Mouse (Mus musculus) thymus, postnatal 25 days (tissue): ENCODE data around the gene Robo1.

Experiments
- DNase-seq: peaks from one replicate; pipeline ENCODE4 v3.0.0; 2022

The Robo1 gene

DNA sequence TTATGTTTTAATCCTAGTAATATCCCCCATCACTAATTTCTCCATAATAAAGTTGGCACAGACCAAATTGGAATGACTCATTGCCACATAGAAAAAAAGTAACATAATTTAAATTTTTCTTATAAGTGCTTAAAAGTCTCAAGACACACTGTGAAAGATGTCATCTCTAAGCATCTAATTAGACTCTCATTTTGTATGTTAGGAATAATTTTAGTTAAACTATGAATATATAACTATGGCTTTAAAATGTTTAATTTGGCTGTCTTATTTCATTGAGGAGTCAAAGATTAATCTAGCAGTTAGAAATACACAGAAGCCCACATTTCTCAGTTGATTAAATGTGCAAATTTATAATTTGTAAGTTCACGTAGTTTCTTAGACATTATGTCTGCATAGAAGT is 530.9 kb downstream of the Robo1 start:
- no peak for DNase-seq

GRCm38 (mm10) chr16:72841066-72841465 is 533.0 kb downstream of the Robo1 start:
- no peak for DNase-seq

DNA sequence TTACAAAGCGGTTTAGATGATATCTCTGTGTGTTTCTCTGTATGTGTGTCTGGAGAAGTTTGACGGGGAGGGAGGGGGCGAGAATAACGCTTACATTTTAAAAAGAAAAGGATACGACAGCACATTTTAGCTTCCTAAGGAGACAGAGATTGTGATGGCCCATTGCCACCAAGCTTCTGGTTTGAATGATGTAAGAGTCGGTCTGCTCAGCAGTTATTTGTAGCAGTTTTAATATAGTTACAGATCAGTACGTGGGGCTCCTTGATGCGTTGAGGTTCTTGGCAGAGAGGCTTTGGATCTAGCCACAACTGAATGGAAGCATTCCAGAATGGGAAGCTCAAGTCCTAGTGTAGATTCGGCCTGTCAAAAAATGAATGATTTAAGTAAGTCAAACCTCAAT is 546.0 kb downstream of the Robo1 start:
- DNase-seq, result no peak

DNA sequence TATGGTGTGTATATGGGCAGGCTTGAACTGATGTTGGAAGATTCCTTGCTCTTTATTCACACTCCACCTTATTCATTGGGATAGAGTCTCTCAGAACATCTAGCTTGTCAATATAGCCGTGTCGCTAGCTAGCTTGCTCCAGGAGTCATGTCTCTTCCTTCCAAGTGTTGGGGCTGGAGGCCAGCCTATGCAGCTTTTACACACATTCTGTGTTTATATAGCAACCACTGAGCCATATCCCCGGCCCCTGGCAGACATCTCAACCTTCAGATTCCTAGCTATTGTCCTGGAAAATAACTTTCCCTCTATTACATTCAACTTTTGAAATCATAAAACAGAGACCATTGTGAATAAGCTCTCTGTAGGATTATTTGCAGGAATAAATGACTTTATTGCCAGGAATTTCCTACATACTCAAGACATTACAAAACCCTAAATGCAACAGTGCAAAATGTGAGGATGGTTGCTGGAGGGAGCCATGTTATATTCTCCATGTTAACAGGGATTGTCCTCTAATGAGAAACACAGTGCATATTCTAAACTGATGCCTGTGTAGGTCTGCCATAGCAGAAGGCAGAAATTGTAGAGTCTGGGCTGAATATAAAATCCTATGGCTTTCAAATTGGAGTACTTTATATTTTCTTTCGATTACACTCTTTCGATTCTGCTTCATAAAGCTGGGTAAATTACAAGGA is 546.9 kb downstream of the Robo1 start:
- DNase-seq, result no peak

DNA sequence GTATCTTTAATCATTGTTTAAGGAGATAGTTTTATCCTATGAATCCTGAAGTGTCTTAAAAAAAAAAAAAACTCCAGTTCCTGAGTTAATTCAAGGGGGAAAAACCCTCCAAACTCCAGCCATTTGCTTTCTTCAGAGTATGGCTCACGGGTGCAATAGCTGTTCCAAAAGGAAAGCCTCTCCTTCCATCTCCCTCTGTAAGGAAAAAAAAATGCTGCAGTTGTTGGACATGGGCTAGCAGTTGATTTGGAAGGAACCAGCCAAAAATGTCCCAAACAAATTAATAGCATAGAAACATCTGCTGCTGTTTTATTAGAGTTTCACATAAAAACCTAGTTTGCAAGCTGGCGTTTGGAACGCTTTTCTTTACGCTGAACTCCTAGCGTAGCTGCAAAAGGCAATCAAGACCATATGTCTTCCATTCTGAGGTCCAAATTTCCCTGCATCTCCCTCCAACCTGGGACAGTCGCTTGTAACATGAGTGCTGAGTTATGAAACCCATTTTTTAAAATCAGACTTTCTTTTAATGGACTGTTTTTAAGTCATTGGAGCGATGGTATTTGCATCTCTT is 553.7 kb downstream of the Robo1 start:
- no peak for DNase-seq

DNA sequence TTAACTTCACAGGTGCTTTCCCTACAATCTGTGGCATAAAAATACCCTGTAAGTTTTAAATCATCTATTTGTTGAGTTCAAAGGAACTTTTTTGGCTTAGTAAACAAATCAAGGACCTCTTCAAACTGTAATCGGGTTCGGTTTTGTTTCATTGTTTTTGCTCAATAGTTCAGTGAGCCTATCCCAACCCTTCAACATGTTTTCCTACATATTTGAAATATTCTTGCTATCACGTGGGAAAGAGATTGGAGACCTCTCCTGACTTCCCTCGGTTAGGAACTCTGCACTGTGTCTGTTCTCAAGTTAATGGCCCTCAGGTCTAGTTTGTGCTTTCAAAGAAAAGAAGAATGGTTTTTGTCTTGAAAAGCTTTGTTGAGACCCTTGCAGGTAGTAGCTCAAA is 557.9 kb downstream of the Robo1 start:
- DNase-seq, result no peak

DNA sequence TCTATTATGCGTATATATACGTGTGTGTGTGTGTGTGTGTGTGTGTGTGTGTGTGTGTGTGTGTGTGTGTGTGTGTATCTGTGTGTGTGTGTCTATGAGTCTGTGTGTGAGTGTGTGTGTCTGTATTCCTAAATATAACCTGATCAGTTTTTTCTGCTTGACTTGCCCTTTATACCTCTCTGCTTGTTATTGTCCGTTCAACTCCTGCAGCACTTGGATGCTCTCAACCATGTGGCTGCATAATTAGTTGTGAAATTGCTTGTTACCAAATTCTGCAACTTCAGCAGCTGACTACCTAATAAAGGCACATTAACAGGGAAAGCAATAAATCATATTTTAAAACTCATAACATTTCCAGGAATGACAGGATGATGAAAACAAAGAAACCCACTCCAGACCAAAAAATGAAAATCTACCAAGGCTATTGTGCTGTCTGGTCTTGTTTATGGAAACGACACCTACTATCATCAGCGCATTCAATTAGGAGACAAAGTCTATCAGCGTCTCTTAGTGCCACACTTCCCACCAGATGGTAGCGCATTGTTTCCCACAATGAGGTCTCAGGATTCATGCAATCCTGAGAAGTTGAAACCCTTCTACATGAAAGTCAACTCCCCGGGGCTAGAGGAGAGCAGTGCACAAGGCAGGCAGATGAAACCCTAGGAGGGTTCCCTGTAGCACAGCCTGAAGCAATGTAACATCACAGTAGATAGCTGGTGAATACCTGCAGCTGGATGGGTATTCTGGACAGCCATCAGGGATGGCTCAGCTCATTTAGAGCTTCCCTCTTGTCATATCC is 567.0 kb downstream of the Robo1 start:
- DNase-seq, result no peak

DNA sequence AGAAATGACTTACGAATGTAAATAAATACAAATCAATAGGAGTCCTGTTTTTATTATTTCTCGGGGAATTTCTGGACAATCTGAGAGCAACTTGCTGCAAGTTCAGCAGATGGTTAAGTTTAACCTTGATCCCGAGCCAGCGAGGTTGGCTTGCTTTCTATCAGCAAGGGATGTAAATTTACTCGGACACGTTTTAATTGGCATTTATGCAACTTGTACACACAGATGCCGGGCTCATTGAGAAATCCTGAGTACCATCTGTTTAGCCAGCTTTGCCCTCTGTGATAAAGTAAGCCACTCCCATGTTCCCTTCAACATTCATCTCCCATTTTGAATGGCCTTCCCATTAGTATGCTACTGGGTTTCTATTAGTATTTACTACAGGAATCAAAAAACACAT is 580.0 kb downstream of the Robo1 start:
- no peak for DNase-seq

- no peak for DNase-seq
Measured at GRCm38 (mm10) chr16:72889401-72889800, 581.3 kb downstream of the Robo1 start.

DNA sequence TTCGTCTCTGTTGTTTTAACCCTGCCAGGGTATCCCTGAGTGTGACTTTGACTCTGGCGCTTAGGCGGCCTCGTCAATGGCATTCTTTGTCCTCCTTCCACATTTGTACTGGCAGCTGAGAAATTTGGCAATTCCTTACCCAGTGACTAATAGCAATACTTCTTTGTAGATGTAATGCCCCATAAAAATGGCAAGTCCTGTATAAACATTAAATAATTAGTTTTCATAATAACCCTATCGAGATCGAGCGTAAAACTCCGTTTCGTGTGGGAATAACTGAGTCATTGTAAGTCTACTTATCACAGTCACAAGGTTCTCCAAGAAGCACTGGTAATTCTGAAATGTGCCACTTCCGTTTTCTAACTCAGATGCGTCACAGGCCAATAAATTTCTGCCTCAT is 589.0 kb downstream of the Robo1 start:
- no peak for DNase-seq

DNA sequence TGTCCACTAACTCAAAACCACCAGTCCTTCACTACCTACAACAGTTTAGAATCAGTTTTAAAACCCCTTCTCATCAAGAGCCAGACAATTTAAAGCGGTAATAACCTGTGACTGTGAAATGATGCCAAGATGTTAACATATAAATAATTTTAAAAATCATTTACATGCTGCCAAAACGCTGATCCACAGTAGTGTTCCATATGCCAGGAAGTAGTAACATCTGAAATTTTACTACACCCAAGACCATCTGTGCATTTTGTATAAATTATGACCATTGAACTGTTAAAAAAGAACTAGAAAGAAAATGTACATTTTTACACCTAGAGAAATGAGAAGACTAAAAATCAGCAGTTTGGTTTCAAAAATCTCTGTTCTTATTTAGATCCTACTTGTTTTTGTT is 600.8 kb downstream of the Robo1 start:
- DNase-seq, result no peak

DNA sequence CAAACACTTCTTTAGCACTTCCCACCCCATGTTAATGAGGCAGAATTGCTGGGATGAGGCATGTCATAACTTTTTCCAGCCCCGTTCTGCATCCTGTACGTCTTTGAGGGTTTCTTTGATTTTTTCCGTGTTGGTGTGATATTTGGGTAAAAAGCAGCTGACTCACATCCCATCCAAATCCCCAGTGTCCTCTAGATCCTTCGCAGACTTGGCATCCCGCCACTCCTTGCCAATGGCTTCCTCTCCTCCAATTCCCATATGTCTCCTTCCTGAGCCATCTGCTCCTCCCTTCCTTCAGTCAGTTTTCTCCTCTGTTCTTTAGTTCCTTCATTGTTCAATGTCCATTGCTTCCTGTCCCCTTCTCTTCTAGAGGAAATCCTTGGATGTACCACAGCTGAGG is 605.0 kb downstream of the Robo1 start:
- no peak for DNase-seq

GRCm38 (mm10) chr16:72914068-72914630 is 606.0 kb downstream of the Robo1 start:
- DNase-seq, result no peak

DNA sequence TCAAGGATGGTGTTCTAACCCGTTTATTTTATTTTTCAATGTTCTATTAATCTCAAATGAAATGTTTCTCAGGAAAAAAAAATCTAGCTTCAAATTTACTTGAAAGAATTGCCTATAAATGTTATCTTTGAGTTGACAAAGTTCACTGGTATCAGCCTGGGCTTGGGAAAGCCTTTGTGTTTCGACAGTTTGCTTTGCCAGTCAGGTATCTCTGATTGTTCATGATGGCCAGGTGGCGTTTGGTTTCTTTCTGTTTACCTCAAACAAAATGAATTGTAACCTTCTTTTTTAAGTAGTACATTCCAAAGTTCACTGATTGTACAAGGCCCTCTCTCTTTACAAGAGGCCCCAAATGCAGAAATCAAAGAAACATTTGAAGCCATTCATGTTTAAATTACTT is 611.9 kb downstream of the Robo1 start:
- DNase-seq, result no peak

- DNase-seq, result no peak
Measured at GRCm38 (mm10) chr16:72924423-72925224, 616.5 kb downstream of the Robo1 start.

- no peak for DNase-seq
Measured at GRCm38 (mm10) chr16:72928525-72929122, 620.5 kb downstream of the Robo1 start.

- no peak for DNase-seq
Measured at GRCm38 (mm10) chr16:72930871-72931270, 622.8 kb downstream of the Robo1 start.

DNA sequence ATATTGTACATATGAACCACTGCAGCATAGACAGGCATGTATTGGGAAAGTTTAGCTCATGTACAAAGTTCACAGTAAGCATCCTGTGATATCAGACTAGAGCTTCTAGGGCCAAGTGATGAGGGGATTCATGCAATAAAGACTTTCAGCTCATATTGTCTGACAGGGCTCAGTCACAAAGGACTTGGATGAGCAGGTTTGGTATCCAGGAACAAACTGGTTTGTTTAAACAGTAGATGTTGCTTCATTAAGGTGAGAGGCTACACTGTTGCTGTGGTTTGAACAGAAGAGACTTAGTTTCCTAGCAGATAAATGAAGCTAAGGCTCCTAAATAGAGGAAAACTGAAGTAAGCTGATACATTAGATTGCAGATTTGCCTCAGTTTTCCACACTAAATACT is 626.8 kb downstream of the Robo1 start:
- no peak for DNase-seq

DNA sequence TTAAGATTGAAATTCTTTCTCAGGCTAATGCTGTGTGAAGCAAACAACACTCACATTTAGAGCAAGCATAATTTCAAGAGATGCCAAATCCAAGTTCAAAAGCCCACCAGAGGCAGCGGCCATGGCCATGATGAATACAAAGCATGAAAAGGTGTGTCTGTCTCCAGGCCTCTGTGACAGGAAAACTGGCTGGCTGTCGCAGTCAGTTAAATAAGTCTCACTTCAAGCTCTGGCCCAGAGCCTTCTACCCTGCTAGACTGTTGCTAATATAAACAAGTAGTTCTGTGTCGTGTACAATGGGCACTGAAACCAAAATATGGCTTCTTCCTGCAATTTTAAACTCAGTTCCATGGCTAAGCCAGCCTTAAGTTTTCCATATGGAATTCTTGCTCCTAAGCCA is 629.1 kb downstream of the Robo1 start:
- no peak for DNase-seq

DNA sequence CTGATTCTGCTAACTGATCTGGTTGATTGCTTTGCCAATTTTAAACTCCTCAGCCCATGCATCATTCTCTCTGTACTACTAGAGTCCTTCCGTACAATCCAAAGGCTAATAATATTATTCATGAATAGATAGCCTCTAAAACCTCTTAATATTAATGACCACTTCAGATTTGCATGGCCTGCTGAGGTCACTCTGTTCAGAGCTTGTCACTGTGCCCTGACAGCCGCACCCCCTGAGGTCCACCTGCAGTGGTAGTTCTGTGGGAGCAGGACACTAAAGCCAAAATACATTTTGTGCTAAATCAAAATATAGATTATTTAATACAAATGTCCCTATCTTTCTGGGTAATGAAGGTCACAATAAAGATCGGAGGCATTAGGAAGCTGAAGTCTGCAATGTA is 631.8 kb downstream of the Robo1 start:
- no peak for DNase-seq

GRCm38 (mm10) chr16:72940786-72941185 is 632.7 kb downstream of the Robo1 start:
- DNase-seq, result no peak

GRCm38 (mm10) chr16:72944403-72944802 is 636.3 kb downstream of the Robo1 start:
- DNase-seq, result no peak

- DNase-seq, result no peak
Measured at GRCm38 (mm10) chr16:72951969-72952368, 643.9 kb downstream of the Robo1 start.
